Mouse (Mus musculus) liver, adult 2 months (tissue): ENCODE results near the gene 4930415O20Rik.

Experiments
- CTCF ChIP-seq: fragments of 200-500 bp; IDR thresholded peaks from 2 replicates; pipeline ENCODE4 v1.5.1; 2011; ENCODE audit warnings: low read depth, low read length, control low read depth
- POLR2A ChIP-seq: fragments of 200-500 bp; IDR thresholded peaks from 2 replicates; pipeline ENCODE4 v1.6.1; 2011; ENCODE audit warnings: low read length, control low read depth; ENCODE audit not compliant: insufficient read depth; ENCODE audit errors: extremely low read depth

- TF ChIP-seq CTCF (no peak), POLR2A (no peak)
These were observed 51.9 kb downstream of the 4930415O20Rik start for GRCm38 (mm10) chr15:98622721-98623120.
